Mouse (Mus musculus): ENCODE results near the gene Ccdc137.
A peak's percentile ranks its signal among the peaks of the same experiment; 100 is the strongest.
"Not testable (repeated sequence)": the region's sequence is repeated elsewhere in the genome, so short reads cannot be mapped to it uniquely, and the experiment has no call there.

The Ccdc137 gene

GRCm38 (mm10) chr11:120457772-120458751 lies at the start of gene Ccdc137, which contains the start of gene Oxld1:
Ccdc137 (plus strand) TSS chr11:120458115.
Oxld1 (minus strand) TSS chr11:120458068.
- DNase-seq (ENCODE audit: low spot score), result peak; percentile 85

DNA sequence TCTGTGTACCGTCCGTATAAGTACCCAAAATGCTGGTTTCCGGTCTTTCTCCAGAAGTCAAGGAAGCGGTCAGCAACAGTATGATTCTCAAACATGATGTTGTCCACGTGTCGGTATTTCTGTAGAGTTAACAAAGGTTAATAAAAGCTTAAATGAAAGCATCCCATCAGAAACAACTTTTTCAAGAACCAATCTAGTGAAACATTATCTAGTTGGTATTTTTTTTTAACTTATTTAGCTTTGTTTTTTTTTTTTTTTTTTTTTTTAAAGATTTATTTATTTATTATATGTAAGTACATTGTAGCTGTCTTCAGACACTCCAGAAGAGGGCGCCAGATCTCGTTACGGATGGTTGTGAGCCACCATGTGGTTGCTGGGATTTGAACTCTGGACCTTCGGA lies 44.3 kb upstream of the Ccdc137 start:
- DNase-seq (ENCODE audit: low spot score), result not testable (repeated sequence)

DNA sequence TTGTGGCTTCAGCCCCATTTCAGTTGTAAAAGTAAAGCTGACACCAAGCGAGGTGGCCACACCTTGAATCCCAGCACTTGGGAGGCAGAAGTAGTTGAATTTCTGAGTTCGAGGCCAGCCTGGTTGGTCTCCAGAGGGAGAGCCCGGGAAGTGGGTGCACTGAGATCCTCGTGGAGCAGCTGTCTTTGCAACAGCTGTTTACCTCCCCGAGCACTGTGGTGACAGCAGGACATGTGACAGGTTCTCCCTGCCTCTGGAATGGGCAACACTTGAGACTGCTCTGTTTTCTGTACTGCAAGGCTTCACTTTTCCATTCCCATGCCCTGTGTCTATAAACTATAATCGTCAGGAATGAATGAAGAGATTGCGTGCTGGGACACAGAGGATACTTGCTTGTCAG lies 40.1 kb upstream of the Ccdc137 start:
- DNase-seq (ENCODE audit: low spot score), result no peak

DNA sequence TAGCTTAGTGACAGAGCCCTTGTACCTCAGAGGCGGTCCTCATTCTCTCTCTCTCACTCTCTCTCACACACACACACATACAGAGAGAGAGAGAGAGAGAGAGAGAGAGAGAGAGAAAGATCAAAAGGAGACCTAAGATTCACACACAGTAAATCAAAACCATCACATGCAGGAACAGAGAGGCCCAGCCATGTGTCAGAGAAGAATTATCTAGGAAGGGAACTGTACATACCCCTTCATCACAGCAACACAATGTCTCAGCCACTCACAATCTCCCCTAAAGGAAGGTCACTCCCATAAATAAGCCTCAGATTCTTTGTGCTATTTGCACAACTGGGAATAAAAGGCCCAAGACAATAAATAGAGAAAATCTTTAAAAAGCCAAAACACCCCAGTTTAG lies 39.3 kb upstream of the Ccdc137 start:
- no peak for DNase-seq (ENCODE audit: low spot score)

GRCm38 (mm10) chr11:120422651-120423568 lies 35.0 kb upstream of the Ccdc137 start:
- DNase-seq (ENCODE audit: low spot score), result no peak

- peak; percentile 83 for DNase-seq (ENCODE audit: low spot score)
Observed at GRCm38 (mm10) chr11:120423569-120424295, 34.2 kb upstream of the Ccdc137 start.

DNA sequence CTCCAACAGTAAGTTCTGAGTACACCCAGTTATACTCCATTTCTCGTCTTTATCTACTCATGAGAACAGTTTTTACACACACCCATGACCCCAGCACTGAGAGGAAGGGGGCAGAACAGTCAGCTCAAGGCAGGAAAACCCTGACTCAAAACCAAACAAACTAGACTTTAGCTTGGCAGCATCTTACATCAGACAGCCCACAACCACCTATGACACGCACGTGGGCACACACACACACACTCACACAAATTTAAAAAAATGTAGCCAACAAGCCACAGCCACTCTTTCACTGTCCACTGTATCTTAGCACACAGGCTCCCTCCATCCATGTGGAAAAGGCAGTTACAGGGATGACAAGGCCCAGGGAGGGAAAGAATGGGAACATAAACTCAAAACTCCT lies 31.2 kb upstream of the Ccdc137 start:
- DNase-seq (ENCODE audit: low spot score), result no peak

DNA sequence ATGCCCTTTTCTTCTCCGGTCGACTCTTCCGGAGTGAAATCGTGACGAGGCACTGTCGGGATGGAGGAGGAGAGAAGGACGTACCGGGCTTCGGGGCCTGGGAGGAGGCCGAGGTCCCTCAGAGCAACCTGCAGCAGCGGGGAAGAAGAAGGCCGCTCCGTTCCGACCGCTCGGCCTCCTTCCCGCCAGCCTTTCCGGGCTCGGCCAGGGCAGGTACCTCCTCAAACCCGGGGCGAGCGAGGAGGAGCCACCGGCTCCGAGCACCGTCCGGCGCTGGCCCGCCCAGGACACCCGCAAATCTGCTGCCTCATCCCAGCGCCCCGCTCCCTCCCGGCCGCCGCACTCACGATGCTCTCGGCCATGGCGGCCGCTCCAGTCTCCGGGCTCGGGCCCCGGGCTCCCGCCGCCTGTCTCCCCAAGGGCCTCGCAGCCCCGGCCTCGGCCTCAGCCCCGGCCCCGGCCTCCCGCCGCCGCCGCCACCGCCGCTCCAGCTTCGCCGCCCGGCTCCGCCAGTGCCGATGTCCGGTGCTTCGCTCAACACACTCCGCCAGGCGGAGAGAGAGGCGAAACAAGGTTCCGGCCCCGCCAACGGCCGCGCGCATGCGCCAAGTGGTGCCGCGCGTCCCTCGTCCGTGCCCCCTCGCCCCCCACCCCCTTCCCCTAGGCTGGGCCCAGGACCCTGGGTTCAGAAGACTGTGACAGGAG lies 20.6 kb upstream of the Ccdc137 start, which contains the start of gene Nploc4:
Gene Nploc4, minus strand, starts transcription at position 557 of the 705 bp plus-strand sequence.
- peak; percentile 95 for DNase-seq (ENCODE audit: low spot score)

GRCm38 (mm10) chr11:120437857-120438385 lies 20.0 kb upstream of the Ccdc137 start:
- no peak for DNase-seq (ENCODE audit: low spot score)

DNA sequence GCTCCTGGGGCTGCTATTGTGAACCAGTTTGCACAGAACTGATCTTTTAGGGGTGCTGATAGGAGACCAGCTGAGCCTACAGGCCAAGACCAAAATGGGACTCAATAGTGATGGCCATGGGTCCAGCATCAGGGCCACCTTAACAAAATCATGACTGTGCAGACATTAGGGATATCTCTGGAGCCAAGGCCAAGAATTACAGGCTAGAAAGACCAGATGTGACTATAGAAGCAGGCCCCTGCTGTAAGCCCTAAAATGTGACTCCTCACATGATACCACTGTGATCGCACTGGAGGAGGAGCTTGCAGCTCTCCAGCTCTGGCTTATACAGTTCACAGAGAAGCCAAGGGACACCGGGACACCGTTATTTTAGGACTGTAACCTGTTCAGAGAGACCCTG lies 15.6 kb upstream of the Ccdc137 start, which contains the start of gene Tspan10:
Gene Tspan10, plus strand, starts transcription at position 301 of the 400 bp plus-strand sequence.
- DNase-seq (ENCODE audit: low spot score), result no peak

GRCm38 (mm10) chr11:120442765-120443280 lies 15.1 kb upstream of the Ccdc137 start:
- no peak for DNase-seq (ENCODE audit: low spot score)

DNA sequence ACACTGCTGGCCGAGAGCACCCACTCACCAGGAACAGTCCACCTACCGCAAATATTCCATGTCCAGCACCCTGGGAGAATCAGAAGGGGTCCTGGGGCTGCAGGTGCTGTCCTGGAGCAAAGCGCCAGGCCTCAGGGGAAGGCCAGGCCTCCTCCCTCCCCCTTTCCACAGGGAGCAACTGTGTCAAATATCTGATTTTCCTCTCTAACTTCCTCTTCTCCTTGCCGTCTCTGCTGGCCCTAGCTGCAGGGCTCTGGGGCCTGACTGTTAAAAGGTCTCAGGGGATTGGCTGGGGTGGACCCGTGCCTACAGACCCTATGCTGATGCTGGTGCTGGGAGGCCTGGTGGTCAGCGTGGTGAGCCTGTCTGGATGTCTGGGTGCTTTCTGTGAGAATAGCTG lies 13.8 kb upstream of the Ccdc137 start:
- no peak for DNase-seq (ENCODE audit: low spot score)

- DNase-seq (ENCODE audit: low spot score), result no peak
Observed at GRCm38 (mm10) chr11:120445475-120445874, 12.4 kb upstream of the Ccdc137 start.

DNA sequence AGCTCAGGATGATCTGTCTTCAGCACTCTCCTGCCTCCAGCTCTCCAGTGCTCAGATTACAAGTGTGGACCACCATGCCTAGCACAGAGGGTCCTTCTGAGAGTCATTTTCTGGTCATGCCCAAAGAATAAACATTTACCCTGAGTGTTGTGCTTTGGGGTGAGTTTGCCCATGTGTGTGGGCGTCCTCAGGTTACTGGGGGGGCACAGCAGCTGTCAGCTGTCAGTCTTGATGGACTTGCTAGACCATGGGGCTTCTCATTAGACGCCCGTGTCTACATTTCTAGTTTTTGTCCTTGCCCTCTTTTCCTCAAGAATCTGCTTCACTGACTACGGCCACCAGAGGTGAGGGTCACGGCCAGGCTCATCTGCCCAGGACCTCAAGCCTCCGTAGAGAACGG lies 10.7 kb upstream of the Ccdc137 start:
- no peak for DNase-seq (ENCODE audit: low spot score)

GRCm38 (mm10) chr11:120452246-120452645 lies 5.7 kb upstream of the Ccdc137 start:
- DNase-seq (ENCODE audit: low spot score), result peak; percentile 5

DNA sequence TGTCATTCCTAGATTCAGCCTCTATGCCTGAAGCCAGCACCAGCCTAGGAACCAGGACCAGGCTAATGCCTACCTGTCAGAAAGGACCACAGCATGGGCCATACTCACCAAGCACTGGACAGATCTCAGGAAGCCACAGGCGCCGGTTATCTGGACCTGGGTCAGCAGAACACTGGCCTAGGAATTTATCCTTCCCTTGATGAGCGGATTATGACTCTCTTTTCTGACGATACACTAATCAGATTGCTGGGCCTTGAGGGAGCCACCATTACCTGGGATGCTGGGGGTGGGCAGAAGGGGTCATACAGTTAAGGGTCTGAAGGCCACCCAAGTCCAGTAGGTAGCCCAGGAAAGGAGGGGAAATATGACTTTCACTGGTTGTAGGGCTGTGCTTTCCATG lies 4.6 kb upstream of the Ccdc137 start, which contains the start of gene Pde6g:
Gene Pde6g, minus strand, starts transcription at position 195 of the 400 bp plus-strand sequence.
- DNase-seq (ENCODE audit: low spot score), result no peak

DNA sequence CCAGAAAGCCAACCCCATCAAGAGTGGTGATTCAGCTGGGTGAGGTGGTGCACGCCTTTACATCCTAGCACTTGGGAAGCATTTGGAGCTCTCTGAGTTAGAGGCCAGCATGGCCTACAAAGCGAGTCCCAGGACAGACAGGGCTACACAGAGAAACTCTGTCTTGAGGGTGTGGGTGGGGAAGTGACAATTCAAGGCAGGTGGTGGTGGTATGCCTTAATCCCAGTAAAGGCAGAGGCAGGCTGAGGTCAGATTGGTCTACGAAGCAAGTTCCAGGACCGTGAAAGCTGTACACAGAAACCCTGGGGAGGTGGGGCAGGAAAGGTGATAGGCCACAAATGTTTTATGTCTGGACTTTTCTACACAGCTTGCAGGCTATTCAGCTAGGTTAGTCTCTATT lies 3.0 kb upstream of the Ccdc137 start:
- no peak for DNase-seq (ENCODE audit: low spot score)

- no peak for DNase-seq (ENCODE audit: low spot score)
Observed at GRCm38 (mm10) chr11:120455413-120455812, 2.5 kb upstream of the Ccdc137 start.

DNA sequence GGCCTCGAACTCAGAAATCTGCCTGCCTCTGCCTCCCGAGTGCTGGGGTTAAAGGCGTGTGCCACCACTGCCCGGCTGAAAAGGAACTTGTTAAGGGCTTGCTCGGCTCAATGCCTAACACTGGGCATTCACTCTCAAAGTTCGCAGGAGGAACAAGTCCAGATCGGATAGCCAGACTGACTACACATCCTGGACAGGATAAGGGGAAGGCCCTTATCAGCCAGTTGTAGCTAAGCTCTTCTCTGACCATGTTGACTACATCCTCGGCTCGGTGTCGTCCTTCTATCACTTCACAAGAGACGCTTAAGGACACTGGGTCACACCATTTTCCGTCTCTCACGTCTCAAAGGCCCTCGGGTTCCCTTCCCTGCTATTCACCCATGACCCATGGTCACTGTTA lies 545 bp upstream of the Ccdc137 start:
- no peak for DNase-seq (ENCODE audit: low spot score)

DNA sequence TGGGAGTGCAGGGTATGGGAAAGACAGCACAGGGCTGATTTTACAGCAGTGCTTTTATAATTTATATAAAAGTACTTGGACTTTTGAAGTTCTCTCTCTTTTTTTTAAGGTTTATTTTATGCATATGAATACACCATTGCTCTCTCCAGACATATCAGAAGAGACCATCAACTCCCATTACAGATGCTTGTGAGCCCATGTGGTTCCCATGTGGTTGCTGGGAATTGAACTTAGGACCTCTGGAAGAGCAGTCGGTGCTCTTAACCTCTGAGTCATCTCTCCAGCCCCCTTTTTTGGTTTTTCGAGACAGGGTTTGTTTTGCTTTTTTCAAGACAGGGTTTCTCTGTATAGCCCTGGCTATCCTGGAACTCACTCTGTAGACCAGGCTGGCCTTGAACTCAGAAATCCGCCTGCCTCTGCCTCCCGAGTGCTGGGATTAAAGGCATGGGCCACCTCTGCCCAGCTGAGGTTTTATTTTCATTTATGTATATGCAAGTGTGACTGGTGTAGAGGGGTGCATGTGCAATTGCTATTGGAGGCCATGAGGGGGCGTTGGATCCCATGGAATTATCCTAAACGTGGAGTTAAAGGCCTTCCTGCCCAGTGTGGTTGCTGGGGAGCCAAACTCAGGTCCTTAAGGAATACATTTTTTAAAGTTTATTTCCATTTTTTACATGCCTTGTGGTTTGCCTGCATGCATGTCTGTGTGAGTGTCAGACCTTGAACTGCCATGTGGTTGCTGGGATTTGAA lies 1.1 kb downstream of the Ccdc137 start:
- DNase-seq (ENCODE audit: low spot score), result peak; percentile 32

Data from retina, embryonic 14.5 days (tissue).